8 mouse cellular contexts compared by ENCODE assay signal in the genomic region with DNA sequence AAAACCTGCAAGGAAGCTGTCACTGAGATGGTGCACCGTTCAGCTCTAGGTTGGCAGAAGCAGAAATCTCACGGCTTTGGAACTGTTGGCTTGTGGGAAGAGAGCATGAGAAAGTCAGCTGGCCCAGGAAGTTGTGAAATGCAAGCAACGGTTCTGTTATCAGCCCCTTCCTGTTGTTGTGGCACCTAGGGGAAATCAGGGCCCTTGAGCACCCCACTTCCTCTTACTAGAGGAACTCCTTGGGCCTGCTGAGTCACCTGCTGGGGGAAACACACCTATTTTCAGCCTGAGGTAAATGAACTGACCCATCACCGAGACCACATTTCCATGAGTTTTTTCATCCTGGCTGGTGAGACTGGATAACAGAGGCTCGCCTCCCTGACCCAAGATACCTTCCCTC.
DNase-seq lines count a peak whose midpoint lies in the region; ATAC-seq and TF ChIP-seq lines count a peak whose summit lies in the region.
"Had no signal": no experiment of that assay in that cellular context is flagged by ENCODE, and none has a peak within 500 bp of the region (broad histone marks: within the 10 kb centered on the region; RNA-seq: fewer than 3 reads in every experiment).

No protein-coding gene starts in this region.

- no peak overlapping the region for H3K9ac ChIP-seq in liver, adult 2 months (ENCODE audit: low read depth, low read length)
- H3K9ac ChIP-seq: hindbrain, embryonic 15.5 days had no signal

- peak overlapping the region; percentile 24; the same call in 1 of the 2 replicates for H3K27ac ChIP-seq in liver, adult 2 months (replicated peaks; ENCODE audit: insufficient read depth, low read depth, low read length)
- H3K27ac ChIP-seq: hindbrain, embryonic 15.5 days had no signal

- TF ChIP-seq POLR2A in liver, adult 2 months (IDR thresholded peaks at IDR 0.05; ENCODE audit: extremely low read depth, insufficient read depth, low read length), result no peak

- ATAC-seq in megakaryocyte-erythroid progenitor cell, adult 5-6 weeks (replicated peaks; ENCODE audit: low FRiP score, low TSS enrichment, poor library complexity, severe bottlenecking), result peak; percentile 60

- H3K4me1 ChIP-seq in liver, adult 2 months (ENCODE audit: control insufficient read depth, insufficient read depth, low read length), result no peaks in the 10 kb centered on the region

- peak; percentile 91 for DNase-seq in MEL-GATA-1-ER (ENCODE audit: extremely low read depth, low read depth)
- peak; percentile 19 for DNase-seq in liver, adult 2 months (ENCODE audit: extremely low read depth, low read depth, low spot score)
- DNase-seq in thymus, postnatal 0 days (ENCODE audit: low spot score), result peak; percentile 91
- no peak for DNase-seq in frontal cortex, postnatal 36 days (ENCODE audit: low spot score in 2 of 2)
- DNase-seq in cerebellum, adult 11 months, result no peak
- no peak for DNase-seq in urinary bladder, postnatal 25 days (ENCODE audit: low spot score)

- TF ChIP-seq CTCF in liver, adult 2 months (IDR thresholded peaks at IDR 0.05; ENCODE audit: low read depth, low read length), result no peak

- 64% methylated on average over 5 of the region's 5 CpGs for WGBS in liver, adult 2 months

- no peaks in the 10 kb centered on the region for H3K79me2 ChIP-seq in liver, adult 2 months (ENCODE audit: control insufficient read depth, insufficient read depth, low read length)

- H3K4me3 ChIP-seq in liver, adult 2 months (ENCODE audit: insufficient read depth, low read depth, low read length), result no peak overlapping the region
- H3K4me3 ChIP-seq: hindbrain, embryonic 15.5 days had no signal

- H3K36me3 ChIP-seq in liver, adult 2 months (ENCODE audit: control insufficient read depth, insufficient read depth, low read length), result no peaks in the 10 kb centered on the region
- H3K36me3 ChIP-seq: hindbrain, embryonic 15.5 days had no signal

- H3K27me3 ChIP-seq in liver, adult 2 months (ENCODE audit: control insufficient read depth, insufficient read depth, low read length), result no peaks in the 10 kb centered on the region
- H3K27me3 ChIP-seq: hindbrain, embryonic 15.5 days had no signal

Comparison
In these comparisons a context has a peak if more than half of its experiments do, and no peak if none do; other contexts are left out.
1. DNase-seq: peak in MEL-GATA-1-ER (single experiment), liver, adult 2 months (single experiment) and thymus, postnatal 0 days (single experiment); none in frontal cortex, postnatal 36 days (0 of 2), cerebellum, adult 11 months (single experiment) and urinary bladder, postnatal 25 days (single experiment).